Mouse (Mus musculus) natural killer cell, adult 2 months (primary cell): ENCODE measurements around the gene Sec24b.

ENCODE experiments used
- DNase-seq, 2 experiments: peaks; one replicate each; pipeline ENCODE4 v3.0.0; 2022; ENCODE audit warnings: low spot score in 2 of 2

Gene Sec24b

DNA sequence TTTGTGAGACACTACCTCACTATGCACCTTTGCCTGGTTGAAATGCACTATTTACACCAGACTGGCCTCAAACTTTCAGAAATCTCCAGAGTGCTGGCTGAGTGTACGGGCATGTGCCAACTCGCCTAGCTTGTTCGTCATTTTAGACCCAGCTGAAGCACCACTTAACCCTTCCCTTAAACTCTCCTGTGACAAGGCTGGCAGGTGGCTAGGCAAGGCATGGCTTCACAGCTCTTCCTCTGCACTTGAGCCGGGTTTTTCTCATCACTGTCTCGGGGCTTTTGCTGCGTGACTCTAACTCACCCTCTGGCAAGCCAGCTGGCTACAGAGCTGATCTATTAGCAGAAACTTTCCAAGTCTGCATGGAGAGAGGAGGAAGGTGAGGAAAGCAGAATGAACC, 6.8 kb downstream of the Sec24b start:
- no peak for DNase-seq

- no peak for DNase-seq
Measured at GRCm38 (mm10) chr3:130053340-130054066, 7.8 kb downstream of the Sec24b start.

DNA sequence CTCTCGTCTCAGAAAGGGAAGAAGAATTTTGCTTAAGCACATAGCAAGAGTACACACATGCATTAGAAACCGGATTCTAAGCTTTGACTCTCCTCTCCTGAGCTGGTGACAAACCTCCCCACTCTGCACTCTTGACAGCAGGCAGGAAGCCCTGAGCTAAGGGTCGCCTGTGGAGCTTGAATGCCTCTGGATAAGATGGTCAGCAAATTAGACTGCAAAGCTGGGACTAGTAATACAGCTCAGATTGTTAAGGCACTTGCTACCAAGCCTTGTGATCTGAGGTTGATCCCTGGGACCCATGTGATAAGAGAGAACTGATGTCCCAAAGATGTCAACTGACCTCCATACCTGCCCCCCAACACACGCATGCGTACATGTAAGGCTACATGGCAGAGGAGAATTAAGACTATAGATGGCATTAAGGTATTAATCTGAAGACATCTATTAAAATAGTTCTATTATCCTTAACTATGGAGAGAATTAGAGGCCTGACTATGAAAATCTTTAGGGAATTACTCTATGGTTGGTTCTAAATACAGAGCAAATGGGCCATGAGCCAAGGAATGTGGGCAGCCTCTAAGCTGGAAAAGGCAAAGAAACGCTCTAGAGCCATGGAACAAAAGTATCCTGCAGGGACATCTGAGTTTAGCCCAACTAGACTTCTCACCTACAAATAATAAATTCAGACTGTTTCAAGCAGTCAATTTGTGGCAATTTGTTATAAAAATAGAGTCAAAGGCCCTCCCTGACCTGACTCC, 8.6 kb downstream of the Sec24b start:
- DNase-seq: no peak

GRCm38 (mm10) chr3:130052116-130052515, 9.2 kb downstream of the Sec24b start:
- no peak for DNase-seq

- DNase-seq: no peak
Measured at GRCm38 (mm10) chr3:130040711-130041110, 20.6 kb downstream of the Sec24b start.

GRCm38 (mm10) chr3:130040017-130040416, 21.3 kb downstream of the Sec24b start:
- DNase-seq: no peak

- no peak for DNase-seq
Measured at GRCm38 (mm10) chr3:130028741-130029140, 32.6 kb downstream of the Sec24b start.

GRCm38 (mm10) chr3:130026181-130026580, 35.2 kb downstream of the Sec24b start:
- DNase-seq: no peak

- no peak for DNase-seq
Measured at GRCm38 (mm10) chr3:130025556-130025955, 35.8 kb downstream of the Sec24b start.

- DNase-seq: no peak
Measured at GRCm38 (mm10) chr3:130012943-130013342, 48.4 kb downstream of the Sec24b start.

DNA sequence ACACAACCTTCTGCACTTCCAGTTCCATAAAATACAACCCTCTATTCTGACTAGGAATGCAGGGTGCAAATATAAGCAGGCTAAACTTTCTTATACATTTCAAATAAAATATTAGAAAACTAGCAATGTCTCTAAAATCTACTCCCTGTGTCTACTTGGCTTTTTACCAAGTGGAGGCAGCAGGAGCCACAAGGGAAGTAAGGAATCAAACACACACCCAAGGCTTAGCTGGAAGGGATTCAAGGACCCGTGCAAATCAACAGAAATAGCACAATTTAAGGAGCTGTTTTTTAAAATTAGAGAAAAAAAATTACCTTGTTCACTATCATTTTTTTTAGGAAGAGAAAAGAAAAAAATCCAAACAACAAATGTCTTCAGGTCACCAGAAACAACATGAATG, 50.1 kb downstream of the Sec24b start:
- DNase-seq: no peak

DNA sequence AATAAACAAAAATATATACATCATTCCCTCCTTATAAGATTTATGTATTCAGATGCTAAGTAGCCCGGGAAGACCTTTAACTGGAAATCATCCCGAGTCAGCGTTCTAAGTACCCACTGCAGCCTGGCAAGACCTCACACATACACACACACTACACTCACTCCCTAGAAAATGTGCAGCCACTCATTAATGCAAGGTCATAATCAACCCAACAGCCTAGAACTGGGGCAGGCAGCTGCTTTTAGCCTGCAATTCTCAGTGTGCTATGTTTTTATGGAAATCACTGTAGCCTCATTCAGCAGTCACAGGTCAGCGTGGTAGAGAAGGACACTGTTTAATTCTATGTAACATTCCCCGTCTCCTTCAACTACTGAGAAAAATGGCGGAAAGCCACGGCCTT, 55.2 kb downstream of the Sec24b start:
- DNase-seq: no peak

- no peak for DNase-seq
Measured at GRCm38 (mm10) chr3:130000926-130001325, 60.4 kb downstream of the Sec24b start.

- DNase-seq: no peak
Measured at GRCm38 (mm10) chr3:129998526-129998925, 62.8 kb downstream of the Sec24b start.

GRCm38 (mm10) chr3:129998001-129998400, 63.4 kb downstream of the Sec24b start:
- DNase-seq: no peak

DNA sequence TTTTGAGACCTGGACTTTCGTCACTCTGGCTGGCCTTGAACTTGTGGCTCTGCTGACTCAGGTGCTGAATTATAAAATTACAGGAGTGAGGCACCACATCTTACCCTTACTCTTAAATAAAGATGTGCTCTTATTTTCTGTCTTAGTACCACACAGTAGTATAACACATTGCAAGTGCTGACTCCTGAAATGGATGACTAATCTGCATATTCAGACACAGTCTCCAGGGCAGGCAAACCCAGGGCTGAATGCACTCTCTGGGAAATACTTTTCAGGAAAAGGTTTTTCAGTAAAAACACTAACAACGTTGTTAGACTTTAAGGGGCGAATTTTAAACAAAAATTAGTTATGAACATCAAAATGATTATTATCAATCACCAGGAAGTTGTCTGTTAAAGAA, 64.0 kb downstream of the Sec24b start:
- DNase-seq: no peak

- no peak for DNase-seq
Measured at GRCm38 (mm10) chr3:129987297-129987696, 74.1 kb downstream of the Sec24b start.

GRCm38 (mm10) chr3:129985335-129985734, 76.0 kb downstream of the Sec24b start:
- no peak for DNase-seq

- no peak for DNase-seq
Measured at GRCm38 (mm10) chr3:129984797-129985196, 76.6 kb downstream of the Sec24b start.

DNA sequence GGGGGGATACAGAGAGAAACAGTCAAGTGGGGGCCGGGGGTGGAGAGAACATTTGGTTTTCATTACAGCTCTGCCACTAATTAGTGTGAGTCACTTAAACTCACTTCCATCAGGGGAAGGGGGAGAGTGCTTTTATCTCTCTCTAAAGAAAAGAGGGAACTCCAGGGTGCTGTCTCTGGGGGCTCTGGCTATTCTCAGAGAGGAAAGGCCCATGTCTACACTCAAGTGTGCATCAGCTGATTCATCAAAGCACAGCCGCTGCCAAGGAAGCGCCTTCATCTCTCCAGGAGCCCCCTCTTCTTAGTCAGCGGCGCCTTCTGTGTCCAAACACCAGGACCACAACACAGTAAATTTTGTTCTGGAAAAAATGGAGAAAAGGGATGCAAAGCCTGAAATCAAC, 79.1 kb downstream of the Sec24b start:
- DNase-seq: no peak

DNA sequence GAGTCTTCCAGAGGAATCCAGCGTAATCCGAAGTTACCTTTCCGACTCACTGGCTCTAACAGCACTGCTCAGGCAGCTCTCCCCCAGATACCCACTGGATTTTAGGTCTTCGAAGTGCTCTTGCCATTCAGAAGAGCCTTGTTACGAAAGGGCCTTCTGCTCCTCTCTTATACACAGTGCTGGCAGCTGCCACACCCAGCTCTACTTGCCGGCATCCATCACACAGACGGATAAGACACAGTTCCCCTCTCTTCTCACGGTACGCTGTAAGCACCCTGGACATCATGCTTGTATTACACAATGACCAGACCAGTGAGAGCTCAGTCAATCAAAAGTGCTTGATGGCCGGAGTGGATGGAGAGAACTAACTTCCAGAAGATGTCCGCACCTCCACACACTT, 79.6 kb downstream of the Sec24b start:
- no peak for DNase-seq

GRCm38 (mm10) chr3:129979510-129979909, 81.8 kb downstream of the Sec24b start:
- no peak for DNase-seq

- DNase-seq: no peak
Measured at GRCm38 (mm10) chr3:129978716-129979115, 82.6 kb downstream of the Sec24b start.
